Mouse (Mus musculus): ENCODE data around the gene Ctbs. TPM values are rescaled to one million over a fixed set of nuclear protein-coding genes. Genes with fewer than 3 reads are reported as not detected.

Gene Ctbs
- polyA plus RNA-seq, 1 experiment from 2014 or later, result 10.6 TPM

GRCm38 (mm10) chr3:146498989-146499388 is 49.4 kb downstream of the Ctbs start:
- H3K36me3 ChIP-seq, result peaks cover 11% of the 10 kb centered on the region; the same call in 1 of the 2 replicates
- H3K27ac ChIP-seq (replicated peaks), result peak overlapping the region; percentile 96
- H3K27me3 ChIP-seq, result no peaks in the 10 kb centered on the region
- H3K9ac ChIP-seq, result peak overlapping the region; percentile 90
- H3K9me3 ChIP-seq (replicated peaks), result no peaks in the 10 kb centered on the region
- H3K4me1 ChIP-seq, result peaks cover 17% of the 10 kb centered on the region
- H3K4me3 ChIP-seq (replicated peaks), result peak overlapping the region; percentile 76
- peak overlapping the region; percentile 64 for H3K4me2 ChIP-seq (replicated peaks)
- 1% methylated on average over 13 of the region's 13 CpGs for WGBS
- ATAC-seq (ENCODE audit: insufficient number of reproducible peaks, low FRiP score, low TSS enrichment, low read depth), result no peak

GRCm38 (mm10) chr3:146499431-146500002 is 49.9 kb downstream of the Ctbs start, which contains the start of the genes Spata1 and Gng5:
TSS of gene Spata1 (minus strand) at chr3:146499753.
TSS of gene Gng5 (plus strand) at chr3:146499807.
- peak within 1 kb of the TSS; percentile 96 for H3K27ac ChIP-seq (replicated peaks)
- no peaks in the 10 kb centered on the region for H3K9me3 ChIP-seq (replicated peaks)
- peak within 1 kb of the TSS; percentile 64 for H3K4me2 ChIP-seq (replicated peaks)
- H3K4me3 ChIP-seq (replicated peaks), result peak within 1 kb of the TSS; percentile 76
- WGBS, result under 1% methylated on average over 67 of the region's 88 CpGs
- no peaks in the 10 kb centered on the region for H3K27me3 ChIP-seq
- H3K9ac ChIP-seq, result peak within 1 kb of the TSS; percentile 94
- H3K4me1 ChIP-seq, result peaks cover 17% of the 10 kb centered on the region
- peak; percentile 96 for ATAC-seq (ENCODE audit: insufficient number of reproducible peaks, low FRiP score, low TSS enrichment, low read depth)
- peaks cover 11% of the 10 kb centered on the region; the same call in 1 of the 2 replicates for H3K36me3 ChIP-seq

- peak; percentile 81 for ATAC-seq (ENCODE audit: insufficient number of reproducible peaks, low FRiP score, low TSS enrichment, low read depth)
- Histone ChIP-seq H3K27me3 (no peaks in the 10 kb centered on the region), H3K4me3 (replicated peaks) (peak overlapping the region; percentile 76), H3K36me3 (peaks cover 11% of the 10 kb centered on the region; the same call in 1 of the 2 replicates), H3K9ac (peak overlapping the region; percentile 94), H3K27ac (replicated peaks) (peak overlapping the region; percentile 96), H3K9me3 (replicated peaks) (no peaks in the 10 kb centered on the region), H3K4me2 (replicated peaks) (peak overlapping the region; percentile 64), H3K4me1 (peaks cover 17% of the 10 kb centered on the region)
- under 1% methylated on average over 57 of the region's 57 CpGs for WGBS
These were observed 50.6 kb downstream of the Ctbs start for GRCm38 (mm10) chr3:146500003-146500809.

- WGBS, result 3% methylated on average over 5 of the region's 5 CpGs
- peak overlapping the region; percentile 64 for H3K4me2 ChIP-seq (replicated peaks)
- H3K9ac ChIP-seq, result peak overlapping the region; percentile 94
- H3K36me3 ChIP-seq, result peaks cover 16% of the 10 kb centered on the region
- peak overlapping the region; percentile 96 for H3K27ac ChIP-seq (replicated peaks)
- peaks cover 17% of the 10 kb centered on the region for H3K4me1 ChIP-seq
- ATAC-seq (ENCODE audit: insufficient number of reproducible peaks, low FRiP score, low TSS enrichment, low read depth), result no peak
- H3K9me3 ChIP-seq (replicated peaks), result no peaks in the 10 kb centered on the region
- H3K4me3 ChIP-seq (replicated peaks), result peak overlapping the region; percentile 76
- H3K27me3 ChIP-seq, result no peaks in the 10 kb centered on the region
These were observed 51.2 kb downstream of the Ctbs start for GRCm38 (mm10) chr3:146500810-146501201.

- no peak overlapping the region for H3K9ac ChIP-seq
- H3K27me3 ChIP-seq, result no peaks in the 10 kb centered on the region
- peaks cover 17% of the 10 kb centered on the region for H3K4me1 ChIP-seq
- H3K9me3 ChIP-seq (replicated peaks), result no peaks in the 10 kb centered on the region
- peak overlapping the region; percentile 64 for H3K4me2 ChIP-seq (replicated peaks)
- peaks cover 22% of the 10 kb centered on the region for H3K36me3 ChIP-seq
- peak overlapping the region; percentile 14; the same call in 1 of the 2 replicates for H3K27ac ChIP-seq (replicated peaks)
- H3K4me3 ChIP-seq (replicated peaks), result peak overlapping the region; percentile 76
- 45% methylated on average over 5 of the region's 5 CpGs for WGBS
- no peak for ATAC-seq (ENCODE audit: insufficient number of reproducible peaks, low FRiP score, low TSS enrichment, low read depth)
These were observed 52.1 kb downstream of the Ctbs start for GRCm38 (mm10) chr3:146501601-146502123.

GRCm38 (mm10) chr3:146506711-146507110 is 57.1 kb downstream of the Ctbs start:
- H3K9me3 ChIP-seq (replicated peaks), result no peaks in the 10 kb centered on the region
- no peak overlapping the region for H3K4me2 ChIP-seq (replicated peaks)
- H3K36me3 ChIP-seq, result peaks cover 59% of the 10 kb centered on the region
- no peak overlapping the region for H3K27ac ChIP-seq (replicated peaks)
- H3K4me3 ChIP-seq (replicated peaks), result no peak overlapping the region
- H3K4me1 ChIP-seq, result 0 out of 2 replicates have a peak, but pooled peaks cover 2% of the 10 kb centered on the region
- no peak for ATAC-seq (ENCODE audit: insufficient number of reproducible peaks, low FRiP score, low TSS enrichment, low read depth)
- H3K9ac ChIP-seq, result no peak overlapping the region
- WGBS, result 93% methylated on average over 7 of the region's 7 CpGs
- H3K27me3 ChIP-seq, result no peaks in the 10 kb centered on the region

Other genes with a start within 250 kb of the Ctbs start
- gene Lpar3, start 228.8 kb upstream of the Ctbs start, polyA plus RNA-seq (2015; fragmentation: Nextera tagmentation; extraction: Ambion mirVana), result 4.6 and 5.3 TPM in 2 replicates
- 32.4 and 34.3 TPM in 2 replicates for gene Ssx2ip, start 45.2 kb upstream of the Ctbs start, polyA plus RNA-seq (2015; fragmentation: Nextera tagmentation; extraction: Ambion mirVana)
- gene Spata1, start 50.0 kb downstream of the Ctbs start, polyA plus RNA-seq (2015; fragmentation: Nextera tagmentation; extraction: Ambion mirVana), result 6.9 and 8.6 TPM in 2 replicates
- gene Gng5, start 50.0 kb downstream of the Ctbs start, polyA plus RNA-seq (2015; fragmentation: Nextera tagmentation; extraction: Ambion mirVana), result 826 and 839 TPM in 2 replicates
- gene Rpf1, start 71.6 kb downstream of the Ctbs start, polyA plus RNA-seq (2015; fragmentation: Nextera tagmentation; extraction: Ambion mirVana), result 40.5 and 41.4 TPM in 2 replicates
- 1.2 and 1.9 TPM in 2 replicates for gene Uox, start 120.6 kb downstream of the Ctbs start, polyA plus RNA-seq (2015; fragmentation: Nextera tagmentation; extraction: Ambion mirVana)
- gene Dnase2b, start 165.8 kb downstream of the Ctbs start, polyA plus RNA-seq (2015; fragmentation: Nextera tagmentation; extraction: Ambion mirVana), result 0.21 and 0.48 TPM in 2 replicates
- gene 4930503B20Rik, start 201.5 kb downstream of the Ctbs start, polyA plus RNA-seq (2015; fragmentation: Nextera tagmentation; extraction: Ambion mirVana), result 0.23 and 0.24 TPM in 2 replicates
- gene Samd13, start 235.8 kb downstream of the Ctbs start, polyA plus RNA-seq (2015; fragmentation: Nextera tagmentation; extraction: Ambion mirVana), result 1.2 and 1.4 TPM in 2 replicates

Measured in embryonic facial prominence, embryonic 15.5 days (tissue).